8 mouse cellular contexts compared by ENCODE assay signal in genomic region chr3:41408423-41408820, GRCm38 (mm10).
DNase-seq lines count a peak whose midpoint lies in the region; ATAC-seq lines count a peak whose summit lies in the region.

No protein-coding gene starts in this region.

- peak overlapping the region; percentile 69 for H3K4me2 ChIP-seq in intestine, embryonic 14.5 days (ENCODE audit: low read length)

- peak overlapping the region; percentile 41 for H3K9ac ChIP-seq in intestine, embryonic 14.5 days (ENCODE audit: low read length)

- intact Hi-C loops in gastrocnemius, postnatal 14 days (cut with DNase I; ENCODE audit: low total_unique reads), result no loop called here
- intact Hi-C loops in left cerebral cortex, postnatal 36 days (cut with DNase I), result no loop called here

- no peaks in the 10 kb centered on the region for H3K36me3 ChIP-seq in intestine, embryonic 14.5 days (ENCODE audit: control insufficient read depth, insufficient read depth, low read length)

- 7% methylated on average over 14 of the region's 14 CpGs for WGBS in intestine, embryonic 14.5 days

- H3K27me3 ChIP-seq in intestine, embryonic 14.5 days (replicated peaks; ENCODE audit: control insufficient read depth, insufficient read depth, low read length), result no peaks in the 10 kb centered on the region

- H3K4me3 ChIP-seq in intestine, embryonic 14.5 days (ENCODE audit: low read depth, low read length), result peak overlapping the region; percentile 39

- H3K4me1 ChIP-seq in intestine, embryonic 14.5 days (replicated peaks; ENCODE audit: control insufficient read depth, insufficient read depth, low read length), result peaks cover 15% of the 10 kb centered on the region; the same call in 1 of the 2 replicates

- H3K9me3 ChIP-seq in intestine, embryonic 14.5 days (ENCODE audit: control insufficient read depth, low read length), result no peaks in the 10 kb centered on the region

- peak; percentile 86 for DNase-seq in adrenal gland, adult 2 months
- peak; percentile 45 to 55 for DNase-seq in cerebellum, postnatal 25 days
- peak; percentile 10 for DNase-seq in gastrocnemius, postnatal 14 days
- peak; percentile 76 for DNase-seq in intestine, embryonic 14.5 days (ENCODE audit: low spot score)
- DNase-seq in left cerebral cortex, postnatal 36 days (ENCODE audit: low spot score in 2 of 2), result peak; percentile 56 to 63
- peak; percentile 62 for DNase-seq in mesoderm, embryonic 11.5 days (ENCODE audit: low read depth, low spot score)
- peak; percentile 42 for DNase-seq in right cerebral cortex, postnatal 4 days
- no peak for DNase-seq in adipocyte (ENCODE audit: low spot score)

- ATAC-seq in intestine, embryonic 14.5 days (replicated peaks; ENCODE audit: low FRiP score, low TSS enrichment, low read depth), result peak; percentile 93

- H3K27ac ChIP-seq in intestine, embryonic 14.5 days (ENCODE audit: low read depth), result peak overlapping the region; percentile 36; the same call in 1 of the 2 replicates
